Mouse (Mus musculus): Measurements from ENCODE around the gene Srrm2. TPM values are rescaled to one million over a fixed set of nuclear protein-coding genes. Genes with fewer than 3 reads are reported as not detected.

Gene Srrm2
- polyA plus RNA-seq, 1 experiment, result 640 TPM

GRCm38 (mm10) chr17:23862926-23863325 is 72.6 kb downstream of the Srrm2 start:
- Histone ChIP-seq H3K4me1 (ENCODE audit: control insufficient read depth, insufficient read depth, low read length) (no peaks in the 10 kb centered on the region), H3K27ac (ENCODE audit: insufficient read depth, low read length) (no peak overlapping the region), H3K4me3 (ENCODE audit: insufficient read depth, low read length) (no peak overlapping the region)
- TF ChIP-seq CTCF (IDR thresholded peaks at IDR 0.05; ENCODE audit: extremely low read depth, insufficient read depth, low read length), result no peak
- TF ChIP-seq POLR2A (IDR thresholded peaks at IDR 0.05; ENCODE audit: extremely low read depth, insufficient read depth, low read length), result no peak

DNA sequence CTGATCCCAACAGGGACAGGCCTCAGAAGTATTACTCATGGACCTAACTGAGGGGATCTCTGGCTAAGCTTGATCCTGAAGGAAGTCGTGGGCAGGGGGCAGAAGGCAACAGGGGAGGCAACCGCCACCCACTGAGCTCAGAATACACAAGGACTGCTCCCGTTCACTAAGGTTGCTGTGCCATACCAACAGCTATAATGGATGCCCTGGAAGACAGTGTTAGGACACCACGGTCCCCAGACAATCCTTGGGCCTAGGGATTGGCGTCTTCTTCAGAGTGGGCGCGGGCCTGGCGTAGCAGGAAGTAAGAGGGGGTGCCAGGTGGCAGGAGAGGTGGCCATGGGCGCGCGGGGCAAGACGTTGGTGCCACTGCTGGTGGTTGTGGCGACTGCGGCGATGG is 77.4 kb downstream of the Srrm2 start, which contains the start of gene Prss21:
Gene Prss21 (plus strand): TSS at position 301 of the 400 bp plus-strand sequence.
- TF ChIP-seq CTCF (IDR thresholded peaks at IDR 0.05; ENCODE audit: extremely low read depth, insufficient read depth, low read length), result no peak
- no peak for TF ChIP-seq POLR2A (IDR thresholded peaks at IDR 0.05; ENCODE audit: extremely low read depth, insufficient read depth, low read length)
- Histone ChIP-seq H3K4me1 (ENCODE audit: control insufficient read depth, insufficient read depth, low read length) (no peaks in the 10 kb centered on the region), H3K4me3 (ENCODE audit: insufficient read depth, low read length) (no peak within 1 kb of the TSS), H3K27ac (ENCODE audit: insufficient read depth, low read length) (no peak within 1 kb of the TSS)

DNA sequence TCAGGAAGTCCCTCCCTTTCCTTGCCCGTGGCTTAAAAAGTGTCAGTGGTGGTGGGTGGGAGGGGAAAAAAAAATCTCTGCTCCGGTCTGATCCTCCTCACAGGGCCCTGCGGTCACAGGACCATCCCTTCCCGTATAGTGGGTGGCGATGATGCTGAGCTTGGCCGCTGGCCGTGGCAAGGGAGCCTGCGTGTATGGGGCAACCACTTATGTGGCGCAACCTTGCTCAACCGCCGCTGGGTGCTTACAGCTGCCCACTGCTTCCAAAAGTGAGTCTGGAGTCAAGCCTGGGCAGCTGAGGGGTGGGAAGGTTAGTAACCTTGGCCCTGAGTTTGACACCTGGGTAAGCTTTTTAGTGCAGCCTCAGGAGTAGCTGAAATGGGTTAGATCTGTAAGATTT is 78.2 kb downstream of the Srrm2 start:
- Histone ChIP-seq H3K4me3 (ENCODE audit: insufficient read depth, low read length) (no peak overlapping the region), H3K4me1 (ENCODE audit: control insufficient read depth, insufficient read depth, low read length) (no peaks in the 10 kb centered on the region), H3K27ac (ENCODE audit: insufficient read depth, low read length) (no peak overlapping the region)
- TF ChIP-seq CTCF (IDR thresholded peaks at IDR 0.05; ENCODE audit: extremely low read depth, insufficient read depth, low read length), result no peak
- no peak for TF ChIP-seq POLR2A (IDR thresholded peaks at IDR 0.05; ENCODE audit: extremely low read depth, insufficient read depth, low read length)

Other genes starting within 250 kb of the Srrm2 start
- gene Zfp213, start 226.3 kb upstream of the Srrm2 start, polyA plus RNA-seq (2012; rRNA removed), result 7.9 and 8.7 TPM in 2 replicates
- gene Zfp13, start 191.0 kb upstream of the Srrm2 start, polyA plus RNA-seq (2012; rRNA removed), result 27.2 and 28.5 TPM in 2 replicates
- 0.13 TPM in 1 of 2 replicates, not detected in the other for gene Zscan10, start 189.7 kb upstream of the Srrm2 start, polyA plus RNA-seq (2012; rRNA removed)
- gene Mmp25, start 145.3 kb upstream of the Srrm2 start, polyA plus RNA-seq (2012; rRNA removed), result 0.23 and 0.28 TPM in 2 replicates
- gene Bicdl2, start 130.0 kb upstream of the Srrm2 start, polyA plus RNA-seq (2012; rRNA removed), result 0.10 TPM in 1 of 2 replicates, not detected in the other
- gene Hcfc1r1, start 116.9 kb upstream of the Srrm2 start, polyA plus RNA-seq (2012; rRNA removed), result 137 and 139 TPM in 2 replicates
- gene Thoc6, start 116.7 kb upstream of the Srrm2 start, polyA plus RNA-seq (2012; rRNA removed), result 8.5 and 8.8 TPM in 2 replicates
- 2.7 and 4.2 TPM in 2 replicates for gene Tnfrsf12a, start 113.1 kb upstream of the Srrm2 start, polyA plus RNA-seq (2012; rRNA removed)
- 0.09 TPM in 1 of 2 replicates, not detected in the other for gene Cldn6, start 111.3 kb upstream of the Srrm2 start, polyA plus RNA-seq (2012; rRNA removed)
- 0.13 and 0.21 TPM in 2 replicates for gene Cldn9, start 106.5 kb upstream of the Srrm2 start, polyA plus RNA-seq (2012; rRNA removed)
- gene 1520401A03Rik, start 67.7 kb upstream of the Srrm2 start, polyA plus RNA-seq (2012; rRNA removed), result 0.21 TPM in 2 replicates
- 10.3 and 10.6 TPM in 2 replicates for gene Pkmyt1, start 64.2 kb upstream of the Srrm2 start, polyA plus RNA-seq (2012; rRNA removed)
- 61.8 and 65.7 TPM in 2 replicates for gene Paqr4, start 49.7 kb upstream of the Srrm2 start, polyA plus RNA-seq (2012; rRNA removed)
- 0.85 and 0.96 TPM in 2 replicates for gene Kremen2, start 44.7 kb upstream of the Srrm2 start, polyA plus RNA-seq (2012; rRNA removed)
- 257 and 259 TPM in 2 replicates for gene Flywch1, start 18.9 kb upstream of the Srrm2 start, polyA plus RNA-seq (2012; rRNA removed)
- 27.2 and 28.8 TPM in 2 replicates for gene Flywch2, start 4.5 kb upstream of the Srrm2 start, polyA plus RNA-seq (2012; rRNA removed)
- gene Elob, start 38.6 kb downstream of the Srrm2 start, polyA plus RNA-seq (2012; rRNA removed), result 547 and 628 TPM in 2 replicates
- gene Prss33, start 45.5 kb downstream of the Srrm2 start, polyA plus RNA-seq (2012; rRNA removed), result not detected in 2 replicates
- not detected in 2 replicates for gene Prss32, start 53.3 kb downstream of the Srrm2 start, polyA plus RNA-seq (2012; rRNA removed)
- 0.23 and 0.29 TPM in 2 replicates for gene Prss41, start 53.6 kb downstream of the Srrm2 start, polyA plus RNA-seq (2012; rRNA removed)
- not detected in 2 replicates for gene Prss21, start 77.5 kb downstream of the Srrm2 start, polyA plus RNA-seq (2012; rRNA removed)
- gene Dcpp1, start 90.3 kb downstream of the Srrm2 start, polyA plus RNA-seq (2012; rRNA removed), result not detected in 2 replicates
- not detected in 2 replicates for gene Dcpp2, start 90.3 kb downstream of the Srrm2 start, polyA plus RNA-seq (2012; rRNA removed)
- gene Dcpp3, start 126.9 kb downstream of the Srrm2 start, polyA plus RNA-seq (2012; rRNA removed), result not detected in 2 replicates
- not detected in 2 replicates for gene Sbp, start 151.1 kb downstream of the Srrm2 start, polyA plus RNA-seq (2012; rRNA removed)
- gene Sbpl, start 164.7 kb downstream of the Srrm2 start, polyA plus RNA-seq (2012; rRNA removed), result not detected in 2 replicates
- gene Prss30, start 190.0 kb downstream of the Srrm2 start, polyA plus RNA-seq (2012; rRNA removed), result 0.46 and 0.47 TPM in 2 replicates
- gene Prss22, start 207.6 kb downstream of the Srrm2 start, polyA plus RNA-seq (2012; rRNA removed), result 1.6 and 1.7 TPM in 2 replicates
- gene Prss27, start 247.6 kb downstream of the Srrm2 start, polyA plus RNA-seq (2012; rRNA removed), result 0.08 TPM in 1 of 2 replicates, not detected in the other